Mouse (Mus musculus): Measurements from ENCODE around the gene Sgpp1.
"Not testable (repeated sequence)": the region's sequence is repeated elsewhere in the genome, so short reads cannot be mapped to it uniquely, and the experiment has no call there.

Sgpp1 gene

GRCm38 (mm10) chr12:75731927-75732443 lies 3.5 kb downstream of the Sgpp1 start:
- DNase-seq (ENCODE audit: low spot score in 2 of 2): no peak

DNA sequence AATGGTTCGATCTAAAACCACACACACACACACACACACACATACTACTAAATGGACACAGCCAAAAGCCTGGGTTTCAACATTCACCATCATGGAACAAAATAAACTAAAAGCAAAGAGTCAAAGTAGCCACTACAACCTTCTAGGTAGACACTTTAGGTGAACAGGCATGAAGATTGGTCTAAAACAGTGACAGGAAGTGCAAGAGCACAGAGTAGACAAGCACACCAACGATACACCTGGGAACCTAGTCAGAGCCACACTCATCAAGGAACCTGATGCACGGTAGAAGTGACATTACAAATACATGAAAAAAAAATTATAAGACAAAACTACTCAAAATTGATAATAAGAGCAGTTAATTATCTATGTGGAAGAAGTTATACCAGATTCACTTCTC lies 4.0 kb downstream of the Sgpp1 start:
- no peak for DNase-seq (ENCODE audit: low spot score in 2 of 2)

- no peak for DNase-seq (ENCODE audit: low spot score in 2 of 2)
These were observed 5.1 kb downstream of the Sgpp1 start for GRCm38 (mm10) chr12:75730458-75730857.

DNA sequence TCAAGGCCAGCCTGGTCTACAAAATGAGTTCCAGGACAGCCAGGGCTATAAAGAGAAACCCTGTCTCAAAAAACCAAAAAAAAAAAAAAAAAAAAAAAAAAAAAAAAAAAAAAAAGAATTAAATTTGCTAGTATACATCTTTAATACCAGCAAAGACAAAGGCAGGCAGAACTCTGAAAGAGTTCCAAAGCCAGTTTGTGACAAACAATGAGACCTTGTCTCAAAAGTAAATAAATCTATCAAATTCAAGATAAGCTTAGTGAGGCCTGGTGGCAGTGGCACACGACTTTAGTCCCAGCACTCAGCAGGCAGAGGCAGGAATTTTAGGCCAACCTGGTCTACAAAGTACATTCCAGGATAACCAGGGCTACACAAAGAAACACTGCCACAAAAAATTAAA lies 5.7 kb downstream of the Sgpp1 start:
- DNase-seq (ENCODE audit: low spot score in 2 of 2): no peak

DNA sequence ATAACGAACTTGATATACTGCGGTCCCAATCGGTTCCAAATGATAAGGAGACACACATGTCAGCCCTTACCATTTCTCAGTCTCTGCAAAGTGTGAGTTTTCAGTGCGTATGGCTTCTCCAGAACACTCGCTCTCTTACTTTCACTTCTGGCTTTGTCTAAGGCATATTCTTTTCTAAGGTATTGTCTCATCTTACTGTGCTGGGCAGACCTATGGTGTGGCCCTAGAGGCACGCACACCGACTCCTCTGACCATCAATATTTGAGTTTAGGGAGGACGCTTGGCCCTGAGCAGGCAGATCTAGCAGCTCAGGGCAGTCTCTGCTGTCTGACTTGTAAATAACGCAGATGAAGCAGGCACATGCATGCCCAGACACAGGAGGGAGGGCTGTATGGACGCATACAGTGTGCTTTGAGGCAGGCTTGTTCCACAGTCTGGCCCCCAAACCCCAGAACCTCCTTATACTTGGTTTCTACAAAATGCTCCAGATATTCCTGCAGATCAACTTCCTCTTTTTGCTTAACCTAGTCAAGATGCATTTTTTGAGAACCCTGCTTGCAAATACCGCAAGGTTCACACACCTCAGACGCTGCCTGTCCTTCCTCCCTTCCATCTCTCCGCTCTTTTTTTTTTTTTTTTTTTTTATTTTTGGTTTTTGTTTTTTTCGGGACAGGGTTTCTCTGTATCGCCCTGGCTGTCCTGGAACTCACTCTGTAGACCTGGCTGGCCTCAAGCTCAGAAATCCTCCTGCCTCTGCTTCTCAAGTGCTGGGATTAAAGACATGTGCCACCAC lies 8.0 kb downstream of the Sgpp1 start:
- no peak for DNase-seq (ENCODE audit: low spot score in 2 of 2)

GRCm38 (mm10) chr12:75726349-75726861 lies 9.1 kb downstream of the Sgpp1 start:
- no peak for DNase-seq (ENCODE audit: low spot score in 2 of 2)

GRCm38 (mm10) chr12:75724621-75725324 lies 10.8 kb downstream of the Sgpp1 start:
- DNase-seq (ENCODE audit: low spot score in 2 of 2): no peak

DNA sequence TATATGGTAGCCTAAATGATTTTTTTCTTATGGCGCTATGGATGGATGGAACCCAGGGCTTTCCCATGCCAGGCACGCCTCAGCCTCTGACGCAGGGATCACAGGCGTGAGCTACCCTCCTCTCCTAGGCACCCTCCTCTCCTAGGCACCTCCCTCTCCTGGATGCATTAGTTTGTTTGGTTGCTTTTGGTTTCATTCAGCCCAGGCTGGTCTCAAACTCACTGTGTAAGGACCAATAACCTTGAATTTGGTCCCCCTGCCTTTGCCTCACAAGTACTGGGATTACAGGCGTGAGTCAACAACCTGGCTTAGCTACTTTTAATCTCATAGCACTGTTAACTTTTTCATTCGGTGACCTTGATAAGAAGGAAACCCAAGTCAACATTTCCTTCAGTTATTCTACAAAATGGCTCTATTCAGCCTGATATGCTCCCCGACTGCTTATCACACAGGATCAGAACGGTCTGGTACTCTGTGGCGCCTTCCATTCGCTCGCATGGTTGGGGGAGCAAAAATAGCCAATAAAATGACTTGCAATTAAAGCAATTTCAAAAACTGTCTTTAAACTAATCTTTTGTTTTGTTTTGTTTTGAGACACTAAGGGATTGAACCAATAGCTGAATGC lies 11.6 kb downstream of the Sgpp1 start:
- DNase-seq (ENCODE audit: low spot score in 2 of 2): no peak

- no peak for DNase-seq (ENCODE audit: low spot score in 2 of 2)
These were observed 13.6 kb downstream of the Sgpp1 start for GRCm38 (mm10) chr12:75721941-75722340.

DNA sequence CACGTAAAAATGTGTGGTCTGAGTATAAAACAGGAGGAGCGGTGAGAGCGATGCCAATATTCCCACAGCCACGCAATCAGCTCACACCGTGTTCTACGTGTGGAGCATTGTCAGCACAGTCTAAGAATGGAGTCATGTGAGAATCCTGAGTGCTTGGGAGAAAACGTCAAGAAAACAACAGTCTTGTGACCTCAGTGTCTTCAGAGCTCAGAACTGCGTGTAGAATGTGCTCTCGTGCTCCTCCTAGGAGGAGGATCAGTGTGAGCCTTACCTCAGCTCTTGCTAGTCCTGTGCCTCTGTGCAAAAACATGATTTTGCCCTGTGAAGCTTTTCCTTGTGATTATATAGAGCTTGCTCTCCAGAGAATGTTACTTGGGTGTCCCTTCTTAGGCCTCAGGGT lies 14.5 kb downstream of the Sgpp1 start:
- no peak for DNase-seq (ENCODE audit: low spot score in 2 of 2)

DNA sequence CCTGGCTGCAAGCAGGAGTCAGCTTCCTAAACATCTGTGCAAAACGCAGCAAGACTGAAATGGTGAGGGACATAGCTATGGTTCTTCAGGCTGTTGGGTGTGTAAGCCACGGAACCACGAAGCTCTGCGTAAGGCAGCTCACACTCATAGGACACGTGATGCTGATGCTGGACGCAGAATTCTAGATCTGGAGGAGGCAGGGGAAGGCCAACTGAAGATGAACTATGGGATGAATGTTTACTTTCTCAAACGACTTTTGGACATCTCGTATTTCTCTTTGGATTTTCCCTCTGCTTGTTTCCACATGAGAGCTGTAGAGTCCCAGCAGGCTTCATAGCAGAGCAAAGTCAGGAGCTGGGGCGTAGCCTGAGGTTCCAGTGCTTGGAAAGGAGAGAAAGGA lies 21.9 kb downstream of the Sgpp1 start:
- DNase-seq (ENCODE audit: low spot score in 2 of 2): no peak

- not testable (repeated sequence) for DNase-seq (ENCODE audit: low spot score in 2 of 2)
These were observed 22.6 kb downstream of the Sgpp1 start for GRCm38 (mm10) chr12:75712905-75713304.

DNA sequence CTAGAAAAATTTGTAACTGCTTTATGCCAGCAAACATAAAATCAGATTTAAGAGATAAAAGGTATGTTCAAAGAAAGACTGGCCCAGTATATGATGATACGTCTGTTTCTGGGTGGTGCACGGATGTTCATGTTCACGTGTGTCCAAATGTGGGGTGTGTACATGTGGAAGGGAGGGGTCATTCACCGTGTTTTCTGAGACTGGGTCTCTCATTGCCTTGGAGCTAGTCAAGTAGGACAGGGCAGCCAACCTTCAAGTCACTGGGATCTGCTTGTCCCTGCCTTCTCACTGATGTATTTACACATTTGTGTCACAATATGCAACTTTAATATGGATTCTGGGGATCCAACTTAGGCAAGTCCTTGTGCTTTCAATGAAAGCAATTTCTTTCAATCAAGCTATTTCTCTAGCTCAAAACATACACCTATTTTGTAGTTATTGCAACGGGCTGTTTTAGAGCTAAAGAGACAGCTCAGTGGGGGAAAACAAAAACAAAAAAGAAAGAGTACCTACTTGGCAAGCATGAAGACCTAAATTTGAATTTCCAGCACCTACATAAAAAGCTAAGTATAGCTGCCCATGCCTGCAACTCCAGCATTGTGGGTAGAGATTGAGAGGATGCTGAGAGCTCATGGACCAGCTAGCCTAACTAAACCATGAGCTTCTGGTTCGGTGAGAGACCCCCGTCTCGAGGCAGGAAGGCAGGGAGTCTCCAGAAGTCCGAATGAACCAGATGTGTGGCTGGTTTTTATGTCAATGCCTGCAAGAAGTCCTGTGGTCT lies 24.7 kb downstream of the Sgpp1 start:
- DNase-seq (ENCODE audit: low spot score in 2 of 2): no peak

DNA sequence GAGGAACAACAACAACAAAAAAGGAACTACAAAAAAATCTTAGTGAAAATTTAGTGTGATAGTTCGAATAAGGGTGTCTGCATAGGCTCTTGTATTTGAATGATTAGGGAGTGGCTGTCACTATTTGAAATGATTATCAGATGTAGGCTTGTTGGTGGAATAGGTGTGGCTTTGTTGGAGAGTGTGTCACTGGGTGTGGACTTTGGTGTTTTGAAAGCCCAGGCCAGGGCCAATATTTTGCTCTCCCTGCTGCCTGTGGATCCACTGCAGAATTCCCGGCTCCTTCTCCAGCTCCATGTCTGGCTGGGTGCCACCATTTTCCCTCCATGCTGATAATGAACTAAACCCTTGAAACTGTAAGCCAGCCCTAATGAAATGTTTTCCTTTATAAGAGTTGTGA lies 26.0 kb downstream of the Sgpp1 start:
- DNase-seq (ENCODE audit: low spot score in 2 of 2): no peak

GRCm38 (mm10) chr12:75706670-75707069 lies 28.9 kb downstream of the Sgpp1 start:
- no peak for DNase-seq (ENCODE audit: low spot score in 2 of 2)

GRCm38 (mm10) chr12:75702739-75703122 lies 32.8 kb downstream of the Sgpp1 start:
- no peak for DNase-seq (ENCODE audit: low spot score in 2 of 2)

- no peak for DNase-seq (ENCODE audit: low spot score in 2 of 2)
These were observed 33.3 kb downstream of the Sgpp1 start for GRCm38 (mm10) chr12:75702084-75702738.

- no peak for DNase-seq (ENCODE audit: low spot score in 2 of 2)
These were observed 34.1 kb downstream of the Sgpp1 start for GRCm38 (mm10) chr12:75701173-75702083.

GRCm38 (mm10) chr12:75698692-75699091 lies 36.8 kb downstream of the Sgpp1 start:
- DNase-seq (ENCODE audit: low spot score in 2 of 2): no peak

DNA sequence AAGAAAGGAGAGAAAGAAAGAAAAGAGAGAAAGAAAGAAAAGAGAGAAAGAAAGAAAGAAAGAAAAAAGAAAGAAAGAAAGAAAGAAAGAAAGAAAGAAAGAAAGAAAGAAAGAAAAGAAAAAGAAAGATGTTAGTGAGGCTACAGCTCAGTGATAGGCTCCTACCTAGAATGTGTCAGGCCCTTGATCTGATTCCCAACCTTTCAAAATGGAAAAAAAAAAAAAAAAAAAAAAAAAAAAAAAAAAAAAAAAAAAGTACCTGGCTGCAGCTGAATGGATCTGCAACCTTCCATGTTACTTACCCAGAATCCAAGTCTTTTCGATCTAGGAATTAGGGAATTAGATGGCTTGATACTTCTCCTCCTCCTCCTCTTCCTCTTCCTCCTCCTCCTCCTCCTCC lies 39.7 kb downstream of the Sgpp1 start:
- not testable (repeated sequence) for DNase-seq (ENCODE audit: low spot score in 2 of 2)
